Mouse (Mus musculus) right cerebral cortex, adult 18-20 months (tissue): ENCODE measurements around the gene Pitpna.
A peak's percentile ranks its signal among the peaks of the same experiment; 100 is the strongest.
"Not testable (repeated sequence)": the region's sequence is repeated elsewhere in the genome, so short reads cannot be mapped to it uniquely, and the experiment has no call there.

Experiments used
- DNase-seq: peaks from one replicate; pipeline ENCODE4 v3.0.0; 2022; ENCODE audit warnings: mixed read lengths

Gene Pitpna

GRCm38 (mm10) chr11:75594431-75594830, 6.5 kb downstream of the Pitpna start:
- no peak for DNase-seq

DNA sequence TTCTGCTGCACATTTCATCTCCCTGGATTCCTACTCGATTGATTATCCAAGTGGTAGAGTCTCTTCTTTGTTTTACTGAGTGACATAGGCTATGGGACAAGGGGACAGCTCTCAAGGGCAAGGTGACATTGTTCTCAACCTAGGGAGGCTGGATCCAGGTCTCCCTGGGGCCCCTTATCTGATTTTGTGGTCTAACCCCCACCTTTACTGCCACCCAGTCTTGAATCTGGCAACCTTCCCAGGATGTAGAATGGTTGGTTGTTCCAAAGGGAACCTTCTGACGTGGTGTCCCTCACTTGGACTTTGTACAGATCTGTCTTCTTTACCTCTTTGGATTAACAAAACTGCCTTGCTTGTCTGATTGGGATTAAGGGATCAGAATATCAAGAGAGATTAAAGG, 7.5 kb downstream of the Pitpna start:
- DNase-seq: no peak

- no peak for DNase-seq
These were observed 7.9 kb downstream of the Pitpna start for GRCm38 (mm10) chr11:75595816-75596215.

DNA sequence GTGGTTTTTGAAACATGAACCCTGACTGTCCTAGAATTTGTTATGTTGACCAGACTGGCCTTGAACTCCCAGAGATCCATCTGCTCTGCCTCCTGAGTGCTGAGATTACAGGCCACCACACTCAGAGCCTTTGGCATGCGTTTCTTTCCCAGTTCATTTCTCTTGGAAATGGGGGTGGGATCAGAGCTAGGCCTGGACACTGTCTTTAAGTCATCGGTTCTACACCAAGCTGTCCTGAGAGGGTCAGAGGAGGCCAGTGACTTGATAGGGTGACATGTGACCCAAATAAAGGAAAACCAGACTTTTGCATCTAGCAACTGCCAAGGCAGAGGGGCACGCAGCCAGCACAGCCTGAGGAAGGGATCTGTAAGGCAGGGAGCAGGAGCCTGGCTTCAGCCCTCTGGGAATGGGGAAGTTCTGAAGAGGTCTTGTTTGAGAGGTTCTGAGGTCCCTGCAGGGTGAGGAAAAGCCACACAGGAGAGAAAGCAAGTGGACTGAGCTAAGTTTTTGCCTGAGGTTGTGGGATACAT, 8.9 kb downstream of the Pitpna start:
- DNase-seq: no peak

GRCm38 (mm10) chr11:75598004-75598403, 10.1 kb downstream of the Pitpna start:
- no peak for DNase-seq

DNA sequence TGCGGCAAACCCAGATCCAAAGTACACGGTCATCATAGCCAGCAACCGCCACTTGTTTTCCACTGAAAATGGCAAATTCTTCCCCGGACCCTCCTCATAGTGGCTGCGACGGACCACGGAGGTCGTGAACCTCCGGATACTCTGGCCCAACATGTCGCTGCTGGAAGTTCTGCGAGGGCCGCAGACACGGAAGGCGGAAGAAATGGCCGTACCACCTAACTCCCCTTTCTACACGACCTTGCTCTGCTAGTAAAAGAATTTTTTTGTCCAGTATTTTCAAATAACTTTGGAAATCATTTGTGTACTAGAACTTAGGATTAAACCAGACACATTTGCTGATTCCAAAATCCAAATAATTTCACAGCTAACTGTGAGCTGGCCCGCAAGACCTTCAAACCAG, 11.9 kb downstream of the Pitpna start:
- DNase-seq: not testable (repeated sequence)

DNA sequence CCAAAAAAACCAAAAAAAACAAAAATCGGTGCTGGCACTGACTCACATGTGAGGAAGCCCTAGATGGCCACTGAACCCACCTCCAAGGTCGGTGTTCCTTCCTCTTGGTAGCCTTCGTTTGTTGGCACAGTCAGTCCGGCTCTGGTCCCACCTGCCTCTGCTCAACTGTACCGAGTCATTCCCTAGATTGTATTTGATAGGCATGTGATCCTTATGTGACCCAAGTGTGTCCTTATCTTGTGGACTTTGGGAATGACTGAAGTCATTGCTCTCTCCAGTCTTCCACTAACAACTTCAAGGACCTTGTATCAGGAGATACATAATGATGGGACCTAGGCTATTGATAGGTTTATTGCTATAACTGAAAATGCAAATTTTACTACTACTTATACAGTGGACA, 16.9 kb downstream of the Pitpna start:
- no peak for DNase-seq

GRCm38 (mm10) chr11:75605318-75605717, 17.4 kb downstream of the Pitpna start:
- no peak for DNase-seq

GRCm38 (mm10) chr11:75608776-75609175, 20.9 kb downstream of the Pitpna start:
- no peak for DNase-seq

- no peak for DNase-seq
These were observed 22.1 kb downstream of the Pitpna start for GRCm38 (mm10) chr11:75610021-75610420.

- no peak for DNase-seq
These were observed 26.9 kb downstream of the Pitpna start for GRCm38 (mm10) chr11:75614769-75615168.

DNA sequence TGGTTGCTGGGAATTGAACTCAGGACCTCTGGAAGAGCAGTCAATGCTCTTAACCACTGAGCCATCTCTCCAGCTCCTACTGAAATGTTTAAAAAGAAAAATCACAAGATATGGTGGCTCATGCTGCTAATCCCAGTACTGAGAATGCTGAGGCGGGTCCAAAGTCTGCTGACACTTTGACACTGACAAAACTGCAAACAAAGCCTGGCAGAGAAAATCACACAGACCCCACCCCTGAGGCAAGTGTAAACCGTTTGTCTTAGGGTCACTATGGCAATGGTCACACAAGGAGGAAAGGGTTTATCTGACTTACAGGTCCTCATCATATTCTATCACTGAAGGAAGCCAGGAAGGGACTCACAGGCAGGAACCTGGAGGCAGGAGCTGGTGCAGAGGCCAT, 27.7 kb downstream of the Pitpna start:
- no peak for DNase-seq

DNA sequence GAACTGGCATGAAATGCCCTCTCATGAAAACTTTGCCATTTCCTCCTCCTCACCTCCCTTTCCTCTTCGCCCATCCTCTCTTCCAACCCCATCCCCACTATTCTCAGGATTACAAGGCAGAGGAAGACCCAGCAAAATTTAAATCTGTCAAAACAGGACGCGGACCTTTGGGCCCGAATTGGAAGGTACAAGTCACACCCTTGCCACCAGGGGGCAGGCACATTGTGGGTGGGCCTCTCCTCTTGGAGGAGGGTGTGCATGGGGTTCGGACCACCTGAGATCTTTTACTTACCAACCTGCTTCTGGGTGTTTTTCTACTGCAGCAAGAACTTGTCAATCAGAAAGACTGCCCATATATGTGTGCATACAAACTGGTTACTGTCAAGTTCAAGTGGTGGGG, 31.2 kb downstream of the Pitpna start:
- DNase-seq: no peak

- peak; percentile 71 for DNase-seq
These were observed 32.4 kb downstream of the Pitpna start for GRCm38 (mm10) chr11:75620136-75620780.

- no peak for DNase-seq
These were observed 33.5 kb downstream of the Pitpna start for GRCm38 (mm10) chr11:75621426-75621825.

DNA sequence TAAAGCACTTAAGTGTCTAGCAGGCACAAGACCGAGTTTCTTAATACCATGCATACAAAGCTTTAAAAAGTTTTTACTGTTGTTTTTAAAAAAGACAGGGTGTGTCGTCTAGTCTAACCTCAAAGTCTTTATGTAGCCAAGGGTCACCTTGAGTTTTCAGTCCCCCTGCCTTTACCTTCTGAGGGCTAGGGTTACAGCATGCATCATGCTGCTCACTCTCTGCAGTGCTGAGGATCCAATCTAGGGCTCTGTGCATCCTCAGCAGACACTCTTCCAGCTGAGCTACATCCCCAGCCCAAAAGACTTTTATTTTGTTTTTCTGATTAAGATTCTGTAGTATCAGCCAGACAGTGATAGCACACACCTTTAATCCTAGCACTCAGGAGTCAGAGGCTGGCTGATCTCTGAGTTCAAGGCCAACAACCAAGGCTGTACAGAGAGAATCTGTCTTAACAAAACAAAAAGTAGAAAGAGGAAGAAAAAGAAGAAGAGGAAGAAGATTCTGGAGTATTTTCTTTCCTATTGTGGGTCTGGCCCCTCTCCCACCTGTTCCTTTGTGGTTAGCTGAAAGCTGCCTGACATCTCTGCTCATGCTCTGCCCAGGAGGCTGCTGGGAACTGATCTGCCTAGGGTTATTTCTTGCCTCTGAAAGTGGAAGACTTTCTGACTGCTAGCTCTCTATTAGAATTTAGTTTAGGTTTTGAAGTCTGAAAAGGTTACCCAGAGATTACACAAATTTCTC, 34.9 kb downstream of the Pitpna start:
- no peak for DNase-seq

DNA sequence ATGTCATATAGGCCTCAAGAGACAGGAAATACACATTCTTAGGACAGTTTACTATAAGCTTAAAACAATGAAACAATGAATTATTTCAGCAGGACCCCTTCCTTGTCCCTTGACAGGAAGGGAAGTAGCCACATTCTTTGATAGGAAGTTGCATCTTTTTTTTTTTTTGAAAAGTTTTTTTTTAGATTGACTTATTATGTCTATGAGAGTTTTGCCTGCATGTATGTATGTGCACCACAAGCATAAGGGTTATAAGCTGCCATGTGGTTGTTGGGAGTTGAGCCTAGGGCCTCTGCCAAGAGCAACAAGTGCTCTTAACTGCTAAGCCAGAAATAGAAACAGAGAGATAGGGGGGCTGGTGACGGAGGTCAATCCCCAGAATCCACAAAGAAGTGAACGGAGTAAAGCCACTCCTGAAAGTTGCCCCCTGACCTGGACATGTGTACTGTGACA, 36.2 kb downstream of the Pitpna start:
- DNase-seq: no peak

DNA sequence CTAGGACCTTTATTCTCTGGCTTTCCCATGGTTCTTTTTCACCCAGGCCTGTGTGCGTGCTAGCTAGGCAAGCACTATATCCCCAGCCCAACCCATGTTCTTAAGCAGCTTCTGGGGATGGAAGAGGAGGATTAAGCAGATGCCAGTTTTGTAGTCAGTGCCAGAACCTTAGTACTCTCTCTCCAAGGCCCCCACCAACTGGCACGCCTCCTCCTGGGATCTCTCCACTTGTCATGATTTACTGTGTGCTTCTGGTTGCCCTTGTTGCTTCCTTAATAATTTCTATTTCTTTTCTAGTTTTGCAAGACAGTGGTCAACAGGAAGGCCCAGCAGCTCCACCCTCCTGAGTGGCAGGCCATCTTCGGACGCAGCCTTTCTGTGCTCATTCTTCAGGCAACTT, 37.9 kb downstream of the Pitpna start:
- DNase-seq: peak; percentile 49

GRCm38 (mm10) chr11:75630098-75630497, 42.2 kb downstream of the Pitpna start:
- no peak for DNase-seq

DNA sequence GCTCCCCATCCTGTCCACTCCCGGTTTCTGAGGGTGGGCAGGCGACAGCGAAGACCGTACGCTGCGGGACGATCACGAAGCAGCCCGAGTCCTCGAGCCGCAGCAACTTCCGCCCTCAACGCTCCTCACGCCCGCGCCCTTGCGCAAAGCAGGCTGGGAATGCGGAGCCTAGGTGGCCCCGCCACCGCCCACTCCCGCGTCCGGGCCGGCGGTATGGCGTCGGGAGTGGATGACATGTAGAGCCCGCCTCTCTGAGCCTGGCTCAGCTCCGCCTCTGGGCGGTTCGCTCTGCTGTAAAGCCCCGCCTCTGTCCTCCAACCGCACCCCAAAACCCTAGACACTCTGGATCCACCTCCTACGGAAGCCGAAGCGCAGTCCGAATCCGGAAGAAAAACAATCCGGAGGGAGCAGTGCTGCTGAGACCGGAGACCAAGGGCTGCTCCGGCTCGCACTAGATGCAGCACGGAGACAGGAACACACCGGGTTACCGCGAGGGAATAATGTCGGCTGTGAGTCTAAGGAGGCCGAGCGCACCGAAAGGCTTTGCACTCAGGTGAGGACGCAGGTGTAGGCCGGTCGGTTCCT, 42.8 kb downstream of the Pitpna start, which contains the start of gene Inpp5k:
Gene Inpp5k, plus strand, starts transcription at position 344 of the 585 bp plus-strand sequence.
- peak; percentile 99 for DNase-seq

DNA sequence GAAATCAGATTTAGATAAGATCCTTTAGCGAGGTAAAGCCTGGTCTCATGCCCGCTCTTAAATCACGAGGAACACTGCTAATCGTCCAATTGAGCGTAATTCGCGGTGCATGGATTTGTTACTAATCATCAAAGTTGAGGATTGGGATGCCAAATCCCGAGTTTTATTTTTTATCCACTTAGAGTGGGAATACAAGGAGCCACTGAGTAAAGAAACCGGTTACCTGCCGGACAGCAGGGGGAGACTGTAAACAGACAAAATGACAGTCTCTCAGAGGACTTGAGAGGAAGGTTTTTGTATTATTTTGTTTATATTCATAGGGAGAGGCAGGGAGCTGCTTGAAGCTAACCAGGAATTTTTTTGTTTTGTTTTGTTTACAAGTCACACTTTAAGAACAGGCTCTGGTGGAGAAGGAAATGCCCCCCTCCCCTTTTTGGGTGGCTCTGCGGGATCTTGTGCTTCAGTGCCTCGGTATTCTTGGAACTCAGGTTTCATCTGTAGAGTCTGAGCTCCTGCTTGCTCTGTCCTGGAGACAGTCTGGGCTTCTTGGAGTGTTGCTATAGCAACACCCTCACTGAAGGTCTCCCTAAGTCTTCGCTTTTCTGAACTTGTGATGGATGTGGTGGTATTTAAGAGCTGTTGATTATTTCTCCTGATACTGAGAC, 43.8 kb downstream of the Pitpna start:
- no peak for DNase-seq

DNA sequence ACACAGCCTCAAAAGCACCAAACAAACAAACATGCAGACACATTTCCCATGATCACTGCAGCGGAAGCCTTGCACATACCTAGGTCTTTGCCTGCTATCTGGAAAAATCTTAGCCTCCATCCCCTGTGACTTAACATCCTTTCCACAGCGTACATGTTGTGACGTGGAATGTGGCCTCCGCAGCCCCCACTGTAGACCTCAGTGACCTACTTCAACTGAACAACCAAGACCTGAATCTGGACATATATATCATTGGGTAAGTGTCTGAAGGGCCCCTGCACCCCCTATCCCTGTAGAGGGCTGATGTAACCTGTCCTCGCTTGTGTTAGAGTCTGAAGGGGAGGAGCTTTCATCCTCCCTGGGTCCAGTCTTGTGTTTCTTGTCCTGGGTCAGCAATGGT, 45.0 kb downstream of the Pitpna start:
- no peak for DNase-seq

GRCm38 (mm10) chr11:75634801-75635200, 46.9 kb downstream of the Pitpna start:
- DNase-seq: no peak
